Mouse (Mus musculus): Measurements from ENCODE around the gene Cyp3a13. TPM values are rescaled to one million over a fixed set of nuclear protein-coding genes. Genes with fewer than 3 reads are reported as not detected.
A peak's percentile ranks its signal among the peaks of the same experiment; 100 is the strongest.
"Not testable (repeated sequence)": the region's sequence is repeated elsewhere in the genome, so short reads cannot be mapped to it uniquely, and the experiment has no call there.

Gene Cyp3a13
- polyA plus RNA-seq, 1 experiment from 2014 or later, result 6.2 TPM

DNA sequence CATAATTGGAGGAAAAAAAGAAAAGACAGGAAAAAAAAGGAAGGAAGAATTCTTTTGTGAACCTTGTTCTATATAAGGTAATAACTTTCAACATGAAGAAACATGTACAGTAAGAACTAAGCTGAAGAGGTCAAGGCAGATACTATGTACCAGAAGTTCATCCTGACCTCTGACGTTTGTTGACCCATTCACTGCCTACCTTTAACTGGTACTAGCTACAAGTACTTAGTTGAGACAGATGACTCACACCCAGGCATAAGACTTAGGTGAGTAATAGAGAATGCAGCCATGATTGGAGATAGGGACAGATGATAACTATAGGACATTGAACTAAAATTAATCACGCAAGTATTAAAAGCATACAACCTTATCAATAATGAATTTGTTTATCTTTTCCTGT, 15.1 kb upstream of the Cyp3a13 start:
- Histone ChIP-seq H3K9me3 (ENCODE audit: control insufficient read depth, low read depth, low read length) (no peaks in the 10 kb centered on the region), H3K27ac (ENCODE audit: low read length) (no peak overlapping the region), H3K4me3 (ENCODE audit: low read depth, low read length) (no peak overlapping the region), H3K4me2 (replicated peaks; ENCODE audit: low read depth, low read length) (no peak overlapping the region), H3K36me3 (ENCODE audit: control insufficient read depth, insufficient read depth, low read length) (no peaks in the 10 kb centered on the region), H3K4me1 (ENCODE audit: control insufficient read depth, insufficient read depth, low read length) (no peaks in the 10 kb centered on the region), H3K27me3 (ENCODE audit: control insufficient read depth, insufficient read depth, low read length) (no peaks in the 10 kb centered on the region), H3K9ac (replicated peaks; ENCODE audit: low read depth, low read length) (no peak overlapping the region)
- 87% methylated on average over 2 of the region's 2 CpGs for WGBS
- no peak for ATAC-seq (ENCODE audit: insufficient number of reproducible peaks, insufficient read depth, low FRiP score, low read depth)

GRCm38 (mm10) chr5:137933934-137934333, 12.5 kb upstream of the Cyp3a13 start:
- not testable (repeated sequence) for ATAC-seq (ENCODE audit: insufficient number of reproducible peaks, insufficient read depth, low FRiP score, low read depth); H3K4me2 ChIP-seq (replicated peaks; ENCODE audit: low read depth, low read length); H3K4me3 ChIP-seq (ENCODE audit: low read depth, low read length); H3K4me1 ChIP-seq (ENCODE audit: control insufficient read depth, insufficient read depth, low read length); H3K27me3 ChIP-seq (ENCODE audit: control insufficient read depth, insufficient read depth, low read length); H3K36me3 ChIP-seq (ENCODE audit: control insufficient read depth, insufficient read depth, low read length); H3K27ac ChIP-seq (ENCODE audit: low read length); H3K9ac ChIP-seq (replicated peaks; ENCODE audit: low read depth, low read length); H3K9me3 ChIP-seq (ENCODE audit: control insufficient read depth, low read depth, low read length)
- 55% methylated on average over 2 of the region's 2 CpGs for WGBS

DNA sequence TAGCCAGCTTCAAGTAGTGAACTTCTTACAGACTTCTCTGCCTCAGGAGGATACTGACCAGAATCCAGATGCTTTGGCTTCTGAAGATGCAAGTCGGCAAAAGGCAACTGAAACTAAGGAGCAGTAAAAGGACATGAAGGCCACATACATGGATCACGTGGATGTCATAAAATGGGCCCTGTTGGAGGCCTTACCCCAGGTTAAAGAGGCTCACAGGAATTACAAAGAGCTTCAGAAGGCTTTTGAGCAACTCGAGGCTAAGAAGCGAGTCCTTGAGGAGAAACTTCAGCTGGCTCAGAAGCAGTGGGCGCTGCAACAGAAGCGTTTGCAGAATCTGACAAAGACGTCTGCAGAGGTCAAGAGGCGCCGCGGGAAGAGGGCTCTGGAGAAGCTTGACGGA, 7.0 kb upstream of the Cyp3a13 start:
- H3K27ac ChIP-seq (ENCODE audit: low read length), result no peak overlapping the region
- 73% methylated on average over 11 of the region's 11 CpGs for WGBS
- H3K4me3 ChIP-seq (ENCODE audit: low read depth, low read length), result no peak overlapping the region
- H3K36me3 ChIP-seq (ENCODE audit: control insufficient read depth, insufficient read depth, low read length), result no peaks in the 10 kb centered on the region
- H3K4me1 ChIP-seq (ENCODE audit: control insufficient read depth, insufficient read depth, low read length), result no peaks in the 10 kb centered on the region
- ATAC-seq (ENCODE audit: insufficient number of reproducible peaks, insufficient read depth, low FRiP score, low read depth), result no peak
- H3K27me3 ChIP-seq (ENCODE audit: control insufficient read depth, insufficient read depth, low read length), result no peaks in the 10 kb centered on the region
- H3K4me2 ChIP-seq (replicated peaks; ENCODE audit: low read depth, low read length), result no peak overlapping the region
- no peak overlapping the region for H3K9ac ChIP-seq (replicated peaks; ENCODE audit: low read depth, low read length)
- H3K9me3 ChIP-seq (ENCODE audit: control insufficient read depth, low read depth, low read length), result no peaks in the 10 kb centered on the region

- Histone ChIP-seq H3K4me2 (replicated peaks; ENCODE audit: low read depth, low read length) (no peak overlapping the region), H3K27ac (ENCODE audit: low read length) (peak overlapping the region; percentile 36; the same call in 1 of the 2 replicates)
- peak; percentile 65 for ATAC-seq (ENCODE audit: insufficient number of reproducible peaks, insufficient read depth, low FRiP score, low read depth)
Measured at GRCm38 (mm10) chr5:137922171-137922570, 752 bp upstream of the Cyp3a13 start.

DNA sequence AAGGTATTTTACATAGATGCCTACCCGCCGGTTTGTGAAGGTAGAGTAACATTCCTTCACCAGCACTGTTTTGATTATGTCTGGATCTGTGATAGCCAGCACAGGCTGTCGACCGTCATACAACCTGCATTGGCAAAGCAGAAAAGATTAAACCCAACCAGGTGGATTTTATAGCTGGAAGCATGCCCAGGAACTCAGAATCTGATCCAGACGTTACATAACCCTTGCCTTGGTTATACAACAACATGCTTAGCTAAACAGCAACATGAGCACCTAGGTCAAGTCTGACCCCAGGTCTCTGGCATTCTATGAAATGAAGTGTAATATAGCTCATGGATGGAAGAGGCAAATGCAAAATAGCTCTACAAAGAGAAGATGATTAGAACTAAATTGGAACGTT, 5.9 kb downstream of the Cyp3a13 start:
- Histone ChIP-seq H3K4me2 (replicated peaks; ENCODE audit: low read depth, low read length) (no peak overlapping the region), H3K4me3 (ENCODE audit: low read depth, low read length) (no peak overlapping the region), H3K9ac (replicated peaks; ENCODE audit: low read depth, low read length) (no peak overlapping the region), H3K27ac (ENCODE audit: low read length) (no peak overlapping the region), H3K4me1 (ENCODE audit: control insufficient read depth, insufficient read depth, low read length) (no peaks in the 10 kb centered on the region), H3K9me3 (ENCODE audit: control insufficient read depth, low read depth, low read length) (no peaks in the 10 kb centered on the region), H3K27me3 (ENCODE audit: control insufficient read depth, insufficient read depth, low read length) (no peaks in the 10 kb centered on the region), H3K36me3 (ENCODE audit: control insufficient read depth, insufficient read depth, low read length) (no peaks in the 10 kb centered on the region)
- no peak for ATAC-seq (ENCODE audit: insufficient number of reproducible peaks, insufficient read depth, low FRiP score, low read depth)
- 63% methylated on average over 6 of the region's 6 CpGs for WGBS

More at GRCm38 (mm10) chr5:137922171-137922570, 752 bp upstream of the Cyp3a13 start:
- no peaks in the 10 kb centered on the region for H3K9me3 ChIP-seq (ENCODE audit: control insufficient read depth, low read depth, low read length)
- no peaks in the 10 kb centered on the region for H3K27me3 ChIP-seq (ENCODE audit: control insufficient read depth, insufficient read depth, low read length)
- no peaks in the 10 kb centered on the region for H3K36me3 ChIP-seq (ENCODE audit: control insufficient read depth, insufficient read depth, low read length)
- H3K9ac ChIP-seq (replicated peaks; ENCODE audit: low read depth, low read length), result no peak overlapping the region
- no peaks in the 10 kb centered on the region for H3K4me1 ChIP-seq (ENCODE audit: control insufficient read depth, insufficient read depth, low read length)
- no peak overlapping the region for H3K4me3 ChIP-seq (ENCODE audit: low read depth, low read length)

DNA sequence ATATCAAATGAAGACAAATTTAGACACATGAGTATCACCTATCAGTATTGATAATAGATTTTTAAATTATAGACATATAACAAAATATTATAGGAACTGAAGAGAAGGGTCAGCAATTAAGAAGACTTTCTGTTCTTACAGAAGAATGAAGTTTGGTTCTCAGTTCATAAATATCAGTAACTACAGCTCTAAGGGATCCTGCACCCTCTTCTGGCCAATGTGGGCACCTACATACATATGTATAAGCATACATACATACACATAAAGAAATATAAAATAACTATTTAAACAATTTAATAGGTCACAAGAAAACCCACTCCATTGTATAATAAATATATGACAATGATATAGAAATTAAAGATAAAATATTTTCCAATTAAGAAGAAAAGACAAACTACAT, 6.9 kb downstream of the Cyp3a13 start:
- no peak for ATAC-seq (ENCODE audit: insufficient number of reproducible peaks, insufficient read depth, low FRiP score, low read depth)
- Histone ChIP-seq H3K27ac (ENCODE audit: low read length) (no peak overlapping the region), H3K36me3 (ENCODE audit: control insufficient read depth, insufficient read depth, low read length) (no peaks in the 10 kb centered on the region), H3K4me3 (ENCODE audit: low read depth, low read length) (no peak overlapping the region), H3K4me2 (replicated peaks; ENCODE audit: low read depth, low read length) (no peak overlapping the region), H3K4me1 (ENCODE audit: control insufficient read depth, insufficient read depth, low read length) (no peaks in the 10 kb centered on the region), H3K27me3 (ENCODE audit: control insufficient read depth, insufficient read depth, low read length) (no peaks in the 10 kb centered on the region), H3K9ac (replicated peaks; ENCODE audit: low read depth, low read length) (no peak overlapping the region), H3K9me3 (ENCODE audit: control insufficient read depth, low read depth, low read length) (no peaks in the 10 kb centered on the region)

DNA sequence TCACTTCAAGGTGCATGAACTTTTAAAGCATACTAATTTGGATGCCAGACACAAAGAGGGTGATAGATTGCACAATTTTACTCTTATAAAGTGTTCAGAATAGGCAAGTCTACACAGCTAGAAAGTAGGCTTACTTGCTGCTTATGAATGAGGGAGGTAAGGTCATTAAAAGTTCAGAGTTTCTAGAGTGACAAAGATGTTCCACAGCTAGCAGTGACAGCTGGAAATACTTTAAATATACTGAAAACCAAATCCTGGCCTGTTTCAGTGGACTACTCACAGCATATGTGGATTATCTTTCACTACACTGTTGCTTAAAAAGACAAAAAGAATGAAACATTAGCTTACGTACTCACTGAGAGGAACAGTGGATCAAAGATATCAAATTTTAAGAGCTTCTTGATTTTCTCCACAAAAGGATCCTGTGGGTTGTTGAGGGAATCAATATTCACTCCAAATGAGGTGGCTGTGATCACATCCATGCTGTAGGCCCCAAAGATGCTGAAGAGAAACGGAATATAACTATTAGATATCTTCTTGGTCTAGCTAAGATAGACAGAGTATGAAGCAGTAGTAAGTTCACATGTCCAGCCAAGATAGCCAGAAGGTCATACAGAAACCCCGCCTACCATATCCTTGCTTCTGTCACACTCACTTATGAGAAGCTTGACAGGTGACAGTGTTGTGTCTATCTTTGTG, 11.7 kb downstream of the Cyp3a13 start:
- ATAC-seq (ENCODE audit: insufficient number of reproducible peaks, insufficient read depth, low FRiP score, low read depth), result no peak
- Histone ChIP-seq H3K4me1 (ENCODE audit: control insufficient read depth, insufficient read depth, low read length) (no peaks in the 10 kb centered on the region), H3K9me3 (ENCODE audit: control insufficient read depth, low read depth, low read length) (no peaks in the 10 kb centered on the region), H3K27ac (ENCODE audit: low read length) (no peak overlapping the region), H3K4me2 (replicated peaks; ENCODE audit: low read depth, low read length) (no peak overlapping the region), H3K36me3 (ENCODE audit: control insufficient read depth, insufficient read depth, low read length) (no peaks in the 10 kb centered on the region), H3K4me3 (ENCODE audit: low read depth, low read length) (no peak overlapping the region), H3K27me3 (ENCODE audit: control insufficient read depth, insufficient read depth, low read length) (no peaks in the 10 kb centered on the region), H3K9ac (replicated peaks; ENCODE audit: low read depth, low read length) (no peak overlapping the region)
- 74% methylated on average over 3 of the region's 3 CpGs for WGBS

DNA sequence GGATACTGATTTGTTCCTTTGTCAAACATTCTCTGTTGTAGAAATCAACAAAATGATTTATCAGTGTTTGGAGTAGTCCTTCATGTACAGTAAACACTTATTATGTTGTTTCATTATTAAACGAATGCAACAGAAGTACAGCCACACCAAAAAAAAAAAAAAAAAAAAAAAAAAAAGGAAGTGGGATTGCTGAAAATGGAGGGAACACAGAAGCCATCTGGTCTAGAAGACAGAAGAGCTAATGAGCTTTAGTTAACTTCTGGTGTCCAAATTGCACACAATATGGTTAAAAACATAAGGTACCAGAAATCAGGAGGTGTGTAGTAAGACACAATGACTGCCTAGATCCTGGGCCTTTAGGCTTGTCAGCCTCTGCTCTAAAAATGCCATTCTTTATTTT, 23.6 kb downstream of the Cyp3a13 start:
- Histone ChIP-seq H3K4me1 (ENCODE audit: control insufficient read depth, insufficient read depth, low read length) (no peaks in the 10 kb centered on the region), H3K27ac (ENCODE audit: low read length) (no peak overlapping the region), H3K9ac (replicated peaks; ENCODE audit: low read depth, low read length) (no peak overlapping the region), H3K4me2 (replicated peaks; ENCODE audit: low read depth, low read length) (no peak overlapping the region), H3K36me3 (ENCODE audit: control insufficient read depth, insufficient read depth, low read length) (no peaks in the 10 kb centered on the region), H3K4me3 (ENCODE audit: low read depth, low read length) (no peak overlapping the region), H3K27me3 (ENCODE audit: control insufficient read depth, insufficient read depth, low read length) (no peaks in the 10 kb centered on the region), H3K9me3 (ENCODE audit: control insufficient read depth, low read depth, low read length) (no peaks in the 10 kb centered on the region)
- WGBS, result 76% methylated on average over 1 of the region's 1 CpGs
- no peak for ATAC-seq (ENCODE audit: insufficient number of reproducible peaks, insufficient read depth, low FRiP score, low read depth)

DNA sequence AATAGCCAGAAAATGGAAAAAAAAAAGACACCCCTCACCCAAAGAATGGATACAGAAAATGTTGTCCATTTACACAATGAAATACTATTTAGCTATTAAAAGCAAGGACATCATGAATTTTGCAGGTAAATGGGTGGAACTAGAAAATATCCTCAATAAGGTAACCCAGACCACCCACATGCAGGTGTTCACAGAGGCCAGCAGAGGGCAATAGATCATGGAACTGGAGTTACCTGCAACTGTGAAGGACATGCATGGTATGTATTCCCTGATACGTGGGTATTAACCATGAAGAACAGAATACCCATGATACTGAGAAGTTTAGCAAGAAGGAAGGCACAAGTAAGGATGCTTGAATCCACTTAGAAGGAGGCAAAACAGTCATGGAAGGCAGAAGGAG, 28.5 kb downstream of the Cyp3a13 start:
- no peaks in the 10 kb centered on the region for H3K36me3 ChIP-seq (ENCODE audit: control insufficient read depth, insufficient read depth, low read length)
- no peaks in the 10 kb centered on the region for H3K4me1 ChIP-seq (ENCODE audit: control insufficient read depth, insufficient read depth, low read length)
- no peak overlapping the region for H3K9ac ChIP-seq (replicated peaks; ENCODE audit: low read depth, low read length)
- no peaks in the 10 kb centered on the region for H3K27me3 ChIP-seq (ENCODE audit: control insufficient read depth, insufficient read depth, low read length)
- ATAC-seq (ENCODE audit: insufficient number of reproducible peaks, insufficient read depth, low FRiP score, low read depth), result no peak
- no peak overlapping the region for H3K27ac ChIP-seq (ENCODE audit: low read length)
- no peak overlapping the region for H3K4me3 ChIP-seq (ENCODE audit: low read depth, low read length)
- 53% methylated on average over 1 of the region's 1 CpGs for WGBS
- H3K9me3 ChIP-seq (ENCODE audit: control insufficient read depth, low read depth, low read length), result no peaks in the 10 kb centered on the region
- no peak overlapping the region for H3K4me2 ChIP-seq (replicated peaks; ENCODE audit: low read depth, low read length)
